In the genomic region with DNA sequence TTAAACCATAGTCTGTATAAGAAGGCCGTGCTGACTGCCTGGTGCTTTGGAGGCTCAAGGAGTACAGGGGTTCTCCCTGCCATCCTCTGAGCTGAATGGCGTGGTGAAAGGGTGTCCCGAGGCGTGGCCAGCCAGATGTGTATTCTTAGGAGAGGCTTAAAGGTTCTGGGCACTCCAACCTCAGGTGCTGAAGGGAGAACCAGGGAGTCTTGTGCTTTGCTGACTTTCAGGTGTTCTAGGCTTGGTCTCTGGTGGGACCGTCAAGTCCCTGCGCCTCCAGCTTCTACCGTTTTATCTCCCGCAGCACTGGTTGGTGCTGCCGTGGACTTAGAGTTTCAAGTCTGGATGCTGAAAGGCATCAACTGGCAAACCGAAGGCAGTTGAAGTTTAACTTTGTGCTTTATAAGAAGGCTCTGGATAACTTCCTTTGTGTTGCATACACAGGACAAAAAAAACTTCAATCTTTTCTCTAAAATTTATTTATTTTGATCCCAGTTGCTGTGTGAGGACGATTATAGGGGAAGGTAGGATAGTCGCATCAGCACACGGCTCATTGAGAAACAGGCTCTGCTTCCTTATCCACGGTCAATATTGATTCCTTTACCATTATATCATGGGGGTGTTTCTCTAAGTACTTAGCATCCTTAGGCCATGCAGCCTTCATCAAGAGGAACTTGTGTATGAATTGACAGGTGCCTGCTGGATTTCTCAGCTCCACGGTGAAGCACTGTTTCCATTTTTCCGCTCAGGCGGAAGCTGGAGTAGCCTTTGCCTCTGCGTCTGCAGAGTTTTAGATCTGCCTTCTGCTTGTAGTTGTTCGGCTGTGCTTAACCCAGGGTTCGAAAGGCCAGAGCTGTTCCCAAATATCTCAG, we compare ENCODE assay signal across 12 mouse cellular contexts.
DNase-seq lines count a peak whose midpoint lies in the region; ATAC-seq and TF ChIP-seq lines count a peak whose summit lies in the region.
"Had no signal": no experiment of that assay in that cellular context is flagged by ENCODE, and none has a peak within 500 bp of the region (broad histone marks: within the 10 kb centered on the region; RNA-seq: fewer than 3 reads in every experiment).

No protein-coding gene starts in this region.

- peak overlapping the region; percentile 34 for H3K4me2 ChIP-seq in hindbrain, embryonic 14.5 days (replicated peaks)
- H3K4me2 ChIP-seq in hindbrain, embryonic 12.5 days (replicated peaks): no peak overlapping the region
- H3K4me2 ChIP-seq in limb, embryonic 14.5 days (replicated peaks; ENCODE audit: low read depth, low read length, severe bottlenecking): peak overlapping the region; percentile 8; the same call in 1 of the 2 replicates

- no peak overlapping the region for H3K9ac ChIP-seq in hindbrain, embryonic 14.5 days
- no peak overlapping the region for H3K9ac ChIP-seq in hindbrain, embryonic 12.5 days
- H3K9ac ChIP-seq in limb, embryonic 14.5 days (ENCODE audit: low read depth, low read length, severe bottlenecking): no peak overlapping the region

- DNase-seq in hindbrain, embryonic 14.5 days (ENCODE audit: low spot score): no peak
- DNase-seq in thymus, adult 2 months: peak; percentile 31
- DNase-seq in thymus, adult 18-20 months: no peak
- DNase-seq in limb, embryonic 14.5 days (ENCODE audit: low spot score): no peak
- peak; percentile 54 for DNase-seq in thymus, postnatal 25 days
- no peak for DNase-seq in adrenal gland, adult 2 months
- no peak for DNase-seq in gastrocnemius, adult 18-20 months (ENCODE audit: low spot score)
- DNase-seq: adrenal gland, postnatal 14 days; cerebellum, postnatal 10 days; layer of hippocampus, adult 9-11 months had no signal

- H3K27me3 ChIP-seq in hindbrain, embryonic 14.5 days (ENCODE audit: control insufficient read depth, insufficient read depth, low read length): peaks cover 41% of the 10 kb centered on the region
- peaks cover 51% of the 10 kb centered on the region for H3K27me3 ChIP-seq in hindbrain, embryonic 12.5 days
- no peaks in the 10 kb centered on the region for H3K27me3 ChIP-seq in thymus, adult 2 months (ENCODE audit: control insufficient read depth, insufficient read depth, low read length)
- H3K27me3 ChIP-seq in limb, embryonic 14.5 days (ENCODE audit: control insufficient read depth, insufficient read depth, low read length): no peaks in the 10 kb centered on the region

- no peak for ATAC-seq in hindbrain, embryonic 14.5 days (ENCODE audit: low FRiP score)
- no peak for ATAC-seq in hindbrain, embryonic 12.5 days (ENCODE audit: low FRiP score)
- no peak for ATAC-seq in limb, embryonic 14.5 days (ENCODE audit: low FRiP score, low read depth)

- no peaks in the 10 kb centered on the region for H3K9me3 ChIP-seq in hindbrain, embryonic 14.5 days (ENCODE audit: control insufficient read depth, low read length)
- H3K9me3 ChIP-seq in hindbrain, embryonic 12.5 days (replicated peaks): no peaks in the 10 kb centered on the region
- no peaks in the 10 kb centered on the region for H3K9me3 ChIP-seq in limb, embryonic 14.5 days (ENCODE audit: control insufficient read depth, low read length)

- no peak for TF ChIP-seq CTCF in thymus, adult 2 months (IDR thresholded peaks at IDR 0.05; ENCODE audit: borderline replicate concordance, control insufficient read depth, extremely low read depth, insufficient read depth, low read length, poor library complexity)

- no peaks in the 10 kb centered on the region for H3K4me1 ChIP-seq in hindbrain, embryonic 14.5 days (replicated peaks; ENCODE audit: control insufficient read depth, insufficient read depth, low read length)
- peaks cover 3% of the 10 kb centered on the region; the same call in 1 of the 2 replicates for H3K4me1 ChIP-seq in hindbrain, embryonic 12.5 days
- peaks cover 18% of the 10 kb centered on the region for H3K4me1 ChIP-seq in thymus, adult 2 months (replicated peaks; ENCODE audit: control insufficient read depth, insufficient read depth, low read length)
- H3K4me1 ChIP-seq in limb, embryonic 14.5 days (ENCODE audit: control insufficient read depth, insufficient read depth, low read length): peaks cover 12% of the 10 kb centered on the region

- no peak for TF ChIP-seq POLR2A in thymus, adult 2 months (IDR thresholded peaks at IDR 0.05; ENCODE audit: control insufficient read depth, extremely low read depth, insufficient read depth, low read length, poor library complexity)
- TF ChIP-seq POLR2A in limb, embryonic 14.5 days (IDR thresholded peaks at IDR 0.05; ENCODE audit: borderline replicate concordance, extremely low read depth, insufficient read depth, insufficient read length): no peak

- no peak overlapping the region for H3K27ac ChIP-seq in hindbrain, embryonic 14.5 days
- H3K27ac ChIP-seq in hindbrain, embryonic 12.5 days: no peak overlapping the region
- H3K27ac ChIP-seq in thymus, adult 2 months (ENCODE audit: control insufficient read depth, insufficient read depth, low read length): peak overlapping the region; percentile 91
- H3K27ac ChIP-seq in limb, embryonic 14.5 days (replicated peaks; ENCODE audit: low read depth, low read length): no peak overlapping the region
- H3K27ac ChIP-seq: macrophage had no signal

- H3K36me3 ChIP-seq in hindbrain, embryonic 14.5 days (replicated peaks; ENCODE audit: control insufficient read depth, insufficient read depth): no peaks in the 10 kb centered on the region
- H3K36me3 ChIP-seq in hindbrain, embryonic 12.5 days: no peaks in the 10 kb centered on the region
- peaks cover 47% of the 10 kb centered on the region for H3K36me3 ChIP-seq in thymus, adult 2 months (ENCODE audit: control insufficient read depth, insufficient read depth, low read length)
- 0 out of 2 replicates have a peak, but pooled peaks cover 3% of the 10 kb centered on the region for H3K36me3 ChIP-seq in limb, embryonic 14.5 days (ENCODE audit: control insufficient read depth, insufficient read depth, low read length)

- H3K4me3 ChIP-seq in hindbrain, embryonic 14.5 days (replicated peaks; ENCODE audit: low read length): no peak overlapping the region
- no peak overlapping the region for H3K4me3 ChIP-seq in hindbrain, embryonic 12.5 days
- peak overlapping the region; percentile 59 for H3K4me3 ChIP-seq in thymus, adult 2 months (ENCODE audit: control insufficient read depth, insufficient read depth, low read length)
- no peak overlapping the region for H3K4me3 ChIP-seq in limb, embryonic 14.5 days (replicated peaks; ENCODE audit: low read length)

- WGBS in hindbrain, embryonic 14.5 days: 84% methylated on average over 20 of the region's 20 CpGs
- 85% methylated on average over 20 of the region's 20 CpGs for WGBS in hindbrain, embryonic 12.5 days
- WGBS in thymus, adult 2 months: 52% methylated on average over 20 of the region's 20 CpGs
- 83% methylated on average over 20 of the region's 20 CpGs for WGBS in limb, embryonic 14.5 days

Comparison
In these comparisons a context has a peak if more than half of its experiments do, and no peak if none do; other contexts are left out.
1. DNase-seq: peak in thymus, adult 2 months (single experiment) and thymus, postnatal 25 days (single experiment); none in hindbrain, embryonic 14.5 days (single experiment), thymus, adult 18-20 months (0 of 2), limb, embryonic 14.5 days (single experiment), adrenal gland, adult 2 months (single experiment) and gastrocnemius, adult 18-20 months (single experiment).